Mouse (Mus musculus): Measurements from ENCODE around the gene Insc.

GRCm38 (mm10) chr7:114818836-114819235 is 75.3 kb downstream of the Insc start:
- TF ChIP-seq CTCF (IDR thresholded peaks at IDR 0.05; ENCODE audit: low read depth) (no peak), EP300 (IDR thresholded peaks at IDR 0.05; ENCODE audit: low read depth) (no peak)
